Mouse (Mus musculus): ENCODE data around the gene Ebi3.
"Not testable (repeated sequence)": the region's sequence is repeated elsewhere in the genome, so short reads cannot be mapped to it uniquely, and the experiment has no call there.

Gene Ebi3

DNA sequence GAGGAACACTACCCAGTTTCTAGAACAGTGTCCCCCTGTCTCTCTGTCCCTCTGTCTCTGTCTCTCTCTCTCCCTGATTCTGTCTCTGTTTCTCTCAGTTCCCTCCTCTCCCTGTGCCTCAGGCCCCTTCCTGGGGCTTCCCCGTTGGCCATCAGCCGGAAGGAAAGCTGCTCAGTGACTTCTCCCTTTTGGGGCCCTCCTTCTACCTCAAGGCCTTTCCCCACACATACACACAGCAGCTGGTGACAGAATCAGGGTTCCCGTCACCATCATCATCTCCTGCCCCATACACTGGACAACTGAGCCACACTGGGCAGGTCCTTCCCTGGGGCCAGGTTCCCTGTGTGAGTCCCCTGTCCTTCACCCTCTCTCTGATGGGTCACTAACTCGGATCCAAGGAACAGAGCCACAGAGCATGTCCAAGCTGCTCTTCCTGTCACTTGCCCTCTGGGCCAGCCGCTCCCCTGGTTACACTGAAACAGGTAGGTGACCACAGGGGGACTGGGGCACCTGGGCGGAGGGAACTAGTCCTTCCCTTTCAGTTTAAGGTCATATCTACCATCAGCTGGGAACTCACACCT, at the start of gene Ebi3:
TSS of gene Ebi3 (plus strand) at position 194 of the 581 bp plus-strand sequence.
- DNase-seq (ENCODE audit: low read depth) = peak; percentile 59

DNA sequence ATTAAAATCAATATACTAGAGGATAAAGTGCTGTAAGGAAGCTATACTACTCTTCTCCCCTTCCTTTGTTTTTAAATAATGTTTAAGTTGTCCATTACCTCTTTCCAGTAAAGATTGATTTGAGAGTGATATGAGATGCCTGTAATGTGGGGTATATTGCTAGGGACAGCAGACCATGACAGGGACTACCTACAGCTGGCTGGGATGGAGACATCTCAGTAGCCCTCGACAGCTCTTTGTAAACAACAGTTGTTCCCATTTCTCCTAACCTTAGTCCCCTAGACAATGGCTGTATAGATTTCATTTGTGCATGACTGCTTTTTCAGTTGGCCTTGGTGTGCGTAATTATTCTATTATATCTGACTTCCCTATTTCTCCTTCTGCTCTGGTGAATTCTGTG, 49.4 kb upstream of the Ebi3 start:
- DNase-seq (ENCODE audit: low read depth) = no peak

DNA sequence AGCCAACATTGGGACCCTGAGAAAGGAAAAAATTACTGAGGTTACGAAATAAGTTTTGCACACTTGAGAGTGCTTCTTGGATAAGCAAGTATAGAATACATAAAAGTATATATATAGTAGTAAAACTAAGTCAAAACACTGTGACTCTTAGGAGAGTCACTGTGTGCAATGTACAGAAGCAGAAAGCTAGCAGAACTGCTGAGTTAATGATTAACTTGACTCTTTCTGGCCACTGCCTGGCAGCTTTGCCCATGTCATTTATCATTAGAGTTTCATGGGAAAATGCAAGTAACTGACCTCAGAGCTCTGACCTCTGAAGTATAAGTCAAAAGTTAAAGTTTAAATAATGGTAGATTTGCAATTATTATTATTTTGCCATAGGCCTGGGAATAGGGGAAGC, 48.8 kb upstream of the Ebi3 start:
- DNase-seq (ENCODE audit: low read depth) = no peak

- DNase-seq (ENCODE audit: low read depth) = no peak
Measured at GRCm38 (mm10) chr17:55904131-55904530, 48.3 kb upstream of the Ebi3 start.

GRCm38 (mm10) chr17:55906669-55907068, 45.8 kb upstream of the Ebi3 start:
- no peak for DNase-seq (ENCODE audit: low read depth)

- peak; percentile 86 for DNase-seq (ENCODE audit: low read depth)
Measured at GRCm38 (mm10) chr17:55931553-55932502, 20.6 kb upstream of the Ebi3 start.

GRCm38 (mm10) chr17:55932635-55933034, 19.8 kb upstream of the Ebi3 start:
- no peak for DNase-seq (ENCODE audit: low read depth)

DNA sequence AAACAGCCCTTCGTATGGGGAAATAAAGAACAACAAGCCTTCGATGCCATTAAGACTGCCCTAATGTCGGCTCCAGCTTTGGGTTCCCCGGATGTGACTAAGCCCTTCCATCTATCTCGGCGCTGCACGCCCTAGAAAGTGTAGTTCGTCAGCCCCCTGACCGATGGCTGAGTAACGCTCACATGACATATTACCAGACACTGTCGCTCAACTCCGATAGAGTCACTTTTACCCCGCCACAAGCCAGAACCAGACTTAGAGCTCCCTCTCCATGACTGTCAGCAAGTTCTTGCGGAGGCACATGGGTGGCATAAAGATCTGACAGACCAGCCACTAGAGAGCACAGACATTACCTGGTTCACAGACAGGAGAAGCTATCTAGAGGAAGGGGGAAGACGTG, 19.2 kb upstream of the Ebi3 start:
- no peak for DNase-seq (ENCODE audit: low read depth)

DNA sequence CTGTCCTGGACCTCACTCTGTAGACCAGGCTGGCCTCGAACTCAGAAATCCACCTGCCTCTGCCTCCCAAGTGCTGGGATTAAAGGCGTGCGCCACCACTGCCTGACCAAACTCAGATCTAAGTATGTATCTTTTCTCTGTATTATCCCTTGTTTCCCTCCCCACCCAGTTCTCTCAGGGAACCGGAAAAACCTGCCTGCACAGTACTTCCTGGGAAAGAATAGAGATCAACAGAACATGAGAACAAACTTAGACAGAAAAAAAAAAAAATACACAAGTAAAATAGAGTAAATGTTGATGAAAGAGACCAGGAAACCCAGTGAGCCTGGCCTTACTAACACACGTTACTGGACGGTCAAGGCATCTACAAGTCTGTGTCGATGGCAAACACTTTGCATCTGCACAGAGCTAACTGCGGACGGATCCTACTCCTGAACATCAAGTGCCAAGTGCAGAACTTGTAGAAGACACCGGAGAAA, 8.0 kb upstream of the Ebi3 start:
- DNase-seq (ENCODE audit: low read depth) = not testable (repeated sequence)

GRCm38 (mm10) chr17:55944866-55945682, 7.4 kb upstream of the Ebi3 start:
- peak; percentile 87 for DNase-seq (ENCODE audit: low read depth)

DNA sequence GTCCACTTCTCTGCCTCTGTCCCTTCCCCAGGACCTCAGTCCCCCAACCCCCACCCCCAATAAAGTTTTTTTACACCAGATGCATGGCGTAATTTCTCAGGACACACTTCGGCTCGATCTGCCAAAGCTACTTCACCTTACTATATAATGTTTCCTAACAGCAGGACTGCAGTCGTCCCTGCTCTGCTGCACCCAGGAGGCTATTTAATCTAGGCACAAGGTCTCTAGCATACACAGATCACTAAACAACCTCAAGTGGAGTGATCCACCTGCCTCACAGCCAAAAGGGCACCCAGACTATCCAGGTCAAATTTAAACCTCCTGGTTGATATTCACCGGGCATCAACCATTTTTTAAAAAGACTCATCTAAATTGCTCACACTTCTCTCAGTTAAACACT, 6.7 kb upstream of the Ebi3 start:
- DNase-seq (ENCODE audit: low read depth) = no peak

DNA sequence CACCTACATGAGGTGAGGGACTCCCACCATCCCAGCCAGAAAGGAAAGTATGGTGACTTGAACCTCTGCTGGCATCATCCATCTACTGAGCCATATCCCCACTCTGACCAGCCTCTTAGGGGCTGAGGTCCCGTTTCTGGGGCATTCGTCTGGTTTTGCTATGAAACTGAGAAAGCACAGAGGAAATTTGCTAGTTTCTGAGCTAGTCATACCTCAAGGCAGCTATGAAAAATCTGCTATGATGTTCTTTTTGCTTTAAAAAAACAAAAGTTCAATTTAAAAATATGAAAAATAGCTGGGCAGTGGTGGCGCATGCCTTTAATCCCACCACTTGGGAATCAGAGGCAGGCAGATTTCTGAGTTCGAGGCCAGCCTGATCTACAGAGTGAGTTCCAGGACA, 3.8 kb upstream of the Ebi3 start:
- no peak for DNase-seq (ENCODE audit: low read depth)

DNA sequence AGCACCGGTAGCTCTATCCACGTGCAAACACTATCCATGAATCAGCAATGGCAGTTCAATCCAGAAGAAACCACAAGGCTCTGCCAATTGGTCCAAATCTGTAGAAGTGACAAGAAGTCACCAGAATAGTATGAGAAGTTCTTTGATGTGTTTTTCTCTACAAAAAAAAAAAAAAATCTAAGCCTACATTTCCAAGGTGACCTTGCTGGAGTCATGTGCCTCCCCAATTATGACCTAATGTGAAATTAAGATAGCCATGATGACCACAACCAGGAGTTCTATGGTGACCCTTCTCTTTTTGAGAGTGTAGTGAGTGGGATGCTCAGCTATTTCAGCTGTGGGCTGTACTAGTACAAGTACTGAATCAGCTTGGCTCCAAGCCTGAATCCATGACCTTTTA, 3.0 kb upstream of the Ebi3 start, which contains the start of gene Zfp119b:
TSS of gene Zfp119b (minus strand) at position 101 of the 400 bp plus-strand sequence.
- DNase-seq (ENCODE audit: low read depth) = no peak

- DNase-seq (ENCODE audit: low read depth) = no peak
Measured at GRCm38 (mm10) chr17:55950601-55951000, 1.8 kb upstream of the Ebi3 start.

GRCm38 (mm10) chr17:55952041-55952440, 399 bp upstream of the Ebi3 start:
- no peak for DNase-seq (ENCODE audit: low read depth)

- DNase-seq (ENCODE audit: low read depth) = no peak
Measured at GRCm38 (mm10) chr17:55953751-55954150, 1.3 kb downstream of the Ebi3 start.

DNA sequence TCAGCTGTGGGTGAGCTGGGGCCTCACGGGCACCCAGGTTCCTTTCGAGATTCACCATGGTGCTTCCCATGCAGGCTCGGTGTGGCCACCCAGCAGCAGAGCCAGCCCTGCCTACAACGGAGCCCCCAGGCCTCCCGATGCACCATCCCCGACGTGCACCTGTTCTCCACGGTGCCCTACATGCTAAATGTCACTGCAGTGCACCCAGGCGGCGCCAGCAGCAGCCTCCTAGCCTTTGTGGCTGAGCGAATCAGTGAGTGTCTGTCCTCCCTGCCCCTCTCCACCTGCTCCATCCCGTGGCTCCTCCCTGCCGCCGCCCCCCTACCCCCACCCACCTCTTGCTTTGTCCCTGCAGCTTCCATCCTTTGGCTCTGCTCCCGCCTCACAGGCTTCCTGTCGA, 1.8 kb downstream of the Ebi3 start:
- no peak for DNase-seq (ENCODE audit: low read depth)

DNA sequence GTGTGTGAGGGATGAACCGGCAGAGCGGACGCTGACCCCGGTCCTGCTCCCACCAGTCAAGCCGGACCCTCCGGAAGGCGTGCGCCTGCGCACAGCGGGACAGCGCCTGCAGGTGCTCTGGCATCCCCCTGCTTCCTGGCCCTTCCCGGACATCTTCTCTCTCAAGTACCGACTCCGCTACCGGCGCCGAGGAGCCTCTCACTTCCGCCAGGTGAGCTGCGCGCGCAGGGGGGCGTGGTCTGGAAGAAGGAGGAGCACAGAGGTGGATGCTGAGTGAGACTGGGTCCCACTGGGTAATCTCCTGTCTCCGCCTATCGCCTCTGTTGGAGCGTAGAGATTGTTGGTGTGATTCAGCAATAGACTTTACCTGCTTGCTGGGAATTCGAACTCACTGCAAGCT, 3.7 kb downstream of the Ebi3 start:
- no peak for DNase-seq (ENCODE audit: low read depth)

- DNase-seq (ENCODE audit: low read depth) = no peak
Measured at GRCm38 (mm10) chr17:55956591-55956990, 4.2 kb downstream of the Ebi3 start.

GRCm38 (mm10) chr17:55957168-55957567, 4.7 kb downstream of the Ebi3 start:
- DNase-seq (ENCODE audit: low read depth) = peak; percentile 86

DNA sequence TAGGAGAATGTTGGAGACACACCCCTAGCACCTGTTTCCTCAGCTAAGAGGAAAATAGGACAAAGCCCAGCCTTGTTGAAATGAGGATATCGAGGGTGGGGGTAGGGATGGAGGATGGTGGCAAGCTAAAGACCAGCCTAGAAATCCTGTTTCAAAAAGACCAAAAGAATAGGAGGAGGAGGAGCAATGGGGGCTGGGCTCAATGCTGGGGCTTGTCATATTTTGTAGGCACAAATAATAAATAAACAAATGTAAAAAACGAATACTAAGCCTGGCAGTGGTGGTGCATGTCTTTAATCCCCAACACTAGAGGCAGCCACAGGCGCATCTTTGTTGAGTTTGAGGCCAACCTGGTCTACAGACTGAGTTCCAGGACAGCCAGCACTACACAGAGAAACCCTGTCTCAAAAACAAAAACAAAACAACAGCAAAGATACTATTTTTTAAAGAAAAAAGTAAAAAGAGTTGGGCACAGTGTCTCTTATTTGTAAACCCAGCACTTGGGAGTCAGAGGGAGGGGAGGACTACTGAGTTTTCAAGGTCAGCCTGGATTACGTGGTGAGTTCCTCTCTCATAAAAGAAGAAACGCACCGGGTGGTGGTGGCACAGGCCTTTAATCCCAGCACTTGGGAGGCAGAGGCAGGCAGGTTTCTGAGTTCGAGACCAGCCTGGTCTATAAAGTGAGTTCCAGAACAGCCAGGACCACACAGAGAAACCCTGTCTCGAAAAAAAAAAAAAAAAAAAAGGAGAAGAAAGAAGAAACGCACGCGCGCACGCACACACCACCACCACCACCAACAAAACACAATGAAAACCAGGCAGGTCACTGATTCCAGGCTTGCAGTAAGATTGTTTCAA, 5.5 kb downstream of the Ebi3 start:
- no peak for DNase-seq (ENCODE audit: low read depth)

- no peak for DNase-seq (ENCODE audit: low read depth)
Measured at GRCm38 (mm10) chr17:55958584-55958886, 6.1 kb downstream of the Ebi3 start.
